Mouse (Mus musculus) midbrain, embryonic 12.5 days (tissue): ENCODE data around the gene Micu1. TPM values are rescaled to one million over a fixed set of nuclear protein-coding genes. Genes with fewer than 3 reads are reported as not detected.

Experiments
- ATAC-seq: fragments of 200-750 bp; cut with Nextera tagmentation; 2 replicates; pipeline ENCODE4 v1.8.0; 2017; ENCODE audit warnings: low read depth, moderate TSS enrichment, moderate library complexity; ENCODE audit not compliant: low FRiP score
- H3K27ac ChIP-seq: fragments of 300-500 bp; sonication (generic); replicated peaks from 2 replicates; pipeline ENCODE4 v1.5.1; 2016; ENCODE audit warnings: mild to moderate bottlenecking
- H3K27me3 ChIP-seq: fragments of 300-500 bp; sonication (generic); 2 replicates; pipeline ENCODE4 v1.6.1; 2016; ENCODE audit warnings: mild to moderate bottlenecking
- H3K36me3 ChIP-seq: fragments of 300-500 bp; sonication (generic); 2 replicates; pipeline ENCODE4 v1.6.1; 2016
- H3K4me1 ChIP-seq: fragments of 300-500 bp; sonication (generic); 2 replicates; pipeline ENCODE4 v1.6.1; 2016
- H3K4me2 ChIP-seq: fragments of 300-500 bp; sonication (generic); replicated peaks from 2 replicates; pipeline ENCODE4 v1.6.1; 2016; ENCODE audit warnings: mild to moderate bottlenecking, moderate library complexity
- H3K4me3 ChIP-seq: fragments of 300-500 bp; sonication (generic); 2 replicates; pipeline ENCODE4 v1.5.1; 2016; ENCODE audit warnings: mild to moderate bottlenecking
- H3K9ac ChIP-seq: fragments of 300-500 bp; sonication (generic); replicated peaks from 2 replicates; pipeline ENCODE4 v1.6.1; 2016; ENCODE audit warnings: mild to moderate bottlenecking, moderate library complexity
- H3K9me3 ChIP-seq: fragments of 300-500 bp; sonication (generic); 2 replicates; pipeline ENCODE4 v1.6.1; 2016; ENCODE audit warnings: mild to moderate bottlenecking
- WGBS: fragments of 180-500 bp; shearing (Covaris S2); methylation state at CpG from one replicate; pipeline ENCODE4 v1.1.7; 2016; 5-methylcytosine and 5-hydroxymethylcytosine counted together
- polyA plus RNA-seq: library from polyadenylated mRNA; unstranded; fragments of >200 nt; fragmentation: Nextera tagmentation; extraction: Ambion mirVana; gene quantifications from 2 replicates; pipeline ENCODE4 v1.2.1, GENCODE M21; 2016

Micu1 gene
- polyA plus RNA-seq, 1 experiment from 2014 or later: 75.3 TPM

DNA sequence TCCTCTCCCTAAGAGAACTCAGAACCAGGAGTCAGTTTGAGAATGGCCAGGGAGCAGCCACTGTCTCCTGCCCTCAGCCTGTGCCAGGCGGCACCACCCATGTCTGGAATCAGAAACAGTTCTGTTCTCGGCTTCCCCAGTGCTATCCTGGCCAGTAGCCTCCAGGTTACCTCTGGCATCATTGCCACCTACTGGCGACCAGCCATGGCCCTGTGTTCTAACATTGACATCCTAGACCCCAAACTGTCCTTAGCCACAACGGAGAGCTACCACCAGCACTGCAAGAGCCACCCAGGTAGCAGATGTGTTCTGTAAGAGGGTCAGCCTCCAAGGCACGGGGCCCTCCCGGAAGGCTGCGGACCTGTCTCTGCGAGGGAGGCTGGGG lies 200.3 kb downstream of the Micu1 start:
- no peak for ATAC-seq
- H3K9me3 ChIP-seq: no peaks in the 10 kb centered on the region
- H3K4me3 ChIP-seq: no peak overlapping the region
- no peaks in the 10 kb centered on the region for H3K36me3 ChIP-seq
- H3K27ac ChIP-seq: peak overlapping the region; percentile 49; the same call in 1 of the 2 replicates
- no peak overlapping the region for H3K9ac ChIP-seq
- no peak overlapping the region for H3K4me2 ChIP-seq
- WGBS: 76% methylated on average over 8 of the region's 8 CpGs
- H3K4me1 ChIP-seq: peaks cover 61% of the 10 kb centered on the region
- no peaks in the 10 kb centered on the region for H3K27me3 ChIP-seq

DNA sequence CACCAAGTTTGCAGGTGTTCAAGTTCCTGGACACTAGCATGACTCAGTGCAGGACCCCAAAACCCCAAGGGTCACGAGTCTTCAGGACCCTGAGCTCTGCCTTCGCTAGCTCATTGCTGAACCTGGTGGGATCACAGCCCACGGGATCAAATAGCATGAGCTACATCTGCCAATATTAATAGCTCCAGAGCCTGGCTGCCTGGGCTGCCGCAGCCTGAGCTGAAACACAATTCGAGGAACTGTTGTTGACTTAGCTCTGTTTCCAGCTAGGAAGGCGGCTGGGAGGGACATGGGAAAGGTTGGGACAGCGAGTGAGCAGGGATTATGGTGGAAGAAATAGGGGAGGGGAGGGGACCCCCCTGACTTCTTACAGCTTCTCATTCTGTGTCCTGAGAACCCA lies 200.9 kb downstream of the Micu1 start:
- Histone ChIP-seq H3K4me3 (no peak overlapping the region), H3K4me1 (peaks cover 61% of the 10 kb centered on the region), H3K27me3 (no peaks in the 10 kb centered on the region; the same call in 1 of the 2 replicates), H3K9me3 (no peaks in the 10 kb centered on the region), H3K27ac (peak overlapping the region; percentile 49), H3K36me3 (no peaks in the 10 kb centered on the region), H3K9ac (0 out of 2 replicates have a peak overlapping the region, but pooled peaks have one; percentile 2), H3K4me2 (no peak overlapping the region)
- 50% methylated on average over 7 of the region's 7 CpGs for WGBS
- ATAC-seq: no peak

DNA sequence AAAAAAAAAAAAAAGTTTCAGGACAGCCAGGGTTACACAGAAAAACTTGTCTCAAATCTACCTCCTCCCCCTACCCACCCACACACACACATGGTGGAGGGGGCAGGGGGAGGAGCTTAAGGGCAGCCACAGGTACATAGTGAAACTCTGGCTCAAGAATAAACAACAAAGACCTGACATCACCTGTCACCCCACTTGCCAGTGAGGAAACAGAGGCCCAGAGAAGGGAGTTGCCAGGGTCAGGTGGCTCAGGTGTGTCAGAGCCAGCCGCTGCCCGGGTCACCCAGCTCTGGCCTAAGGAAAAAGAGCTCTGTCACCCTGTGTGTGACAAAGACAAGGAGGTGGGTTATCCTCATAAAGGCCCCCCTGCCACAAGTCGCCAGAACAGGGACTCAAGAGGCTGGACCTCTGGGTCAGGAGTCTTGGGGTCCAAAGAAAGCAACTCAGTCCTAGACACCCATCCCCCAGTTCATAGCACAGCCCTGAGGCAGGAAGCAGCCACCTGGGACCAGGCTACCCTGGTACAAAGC lies 204.9 kb downstream of the Micu1 start:
- Histone ChIP-seq H3K36me3 (no peaks in the 10 kb centered on the region), H3K9me3 (no peaks in the 10 kb centered on the region), H3K4me2 (no peak overlapping the region), H3K4me1 (peaks cover 55% of the 10 kb centered on the region), H3K9ac (no peak overlapping the region), H3K4me3 (no peak overlapping the region), H3K27me3 (peaks cover 8% of the 10 kb centered on the region), H3K27ac (no peak overlapping the region)
- WGBS: 57% methylated on average over 3 of the region's 3 CpGs
- ATAC-seq: no peak

DNA sequence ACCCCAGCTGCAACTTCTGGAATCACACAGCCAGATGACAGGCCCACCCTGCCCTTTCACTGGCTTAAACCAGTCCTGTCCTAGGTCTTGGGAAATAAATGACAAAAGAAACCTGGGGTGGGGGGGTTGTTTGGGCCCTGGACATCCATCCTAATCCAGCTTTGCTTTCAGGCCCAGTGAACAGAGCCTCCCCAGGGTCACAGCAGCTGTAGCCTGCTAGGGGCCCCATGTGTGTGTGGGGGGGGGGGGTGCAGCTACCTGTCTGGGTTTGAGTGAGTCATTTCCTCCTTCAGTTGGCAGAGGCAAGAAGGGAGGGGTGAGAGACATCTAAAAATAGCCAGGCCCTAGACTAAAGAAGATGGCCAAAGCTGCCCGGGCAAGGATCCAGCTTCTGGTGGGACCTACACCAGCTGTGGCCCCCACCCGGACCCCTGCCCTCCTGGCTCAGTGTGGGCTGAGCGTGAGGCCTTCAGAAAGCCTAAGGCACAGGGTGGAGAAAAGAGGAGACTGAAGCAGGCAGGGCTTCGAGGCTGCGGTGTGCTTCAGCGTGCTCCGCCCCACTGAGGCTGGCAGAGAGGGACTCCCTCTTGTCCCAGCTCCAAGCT lies 205.5 kb downstream of the Micu1 start:
- Histone ChIP-seq H3K27ac (0 out of 2 replicates have a peak overlapping the region, but pooled peaks have one; percentile 39), H3K36me3 (no peaks in the 10 kb centered on the region), H3K9ac (no peak overlapping the region), H3K27me3 (peaks cover 14% of the 10 kb centered on the region), H3K9me3 (no peaks in the 10 kb centered on the region), H3K4me2 (no peak overlapping the region), H3K4me3 (no peak overlapping the region), H3K4me1 (peaks cover 48% of the 10 kb centered on the region)
- WGBS: 43% methylated on average over 7 of the region's 7 CpGs
- ATAC-seq: peak; percentile 9; the same call in 1 of the 2 replicates

DNA sequence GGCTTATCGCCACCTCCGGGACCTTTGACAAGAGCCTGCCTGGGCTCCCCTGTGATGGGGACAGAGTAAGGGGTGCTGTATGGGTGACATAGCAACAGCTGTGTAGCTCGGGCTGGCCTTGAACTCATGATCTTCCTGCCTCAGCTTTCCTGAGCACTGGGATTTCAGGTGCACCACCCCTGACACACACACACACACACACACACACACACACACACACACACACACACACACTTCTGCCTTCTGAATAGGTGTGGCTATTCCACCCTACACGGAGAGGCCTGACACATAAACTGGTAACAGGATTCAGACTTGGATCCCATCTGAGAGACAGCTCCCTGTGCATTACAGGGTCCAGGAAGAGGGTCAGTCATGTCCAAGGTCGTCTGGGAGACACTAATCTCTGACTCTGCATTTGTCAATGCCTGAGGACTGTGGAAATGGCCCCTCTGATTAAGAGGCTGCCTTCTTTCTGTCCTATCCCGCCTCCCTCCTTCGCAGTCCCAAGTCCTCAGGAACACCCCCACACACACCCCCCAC lies 206.6 kb downstream of the Micu1 start:
- WGBS: 49% methylated on average over 7 of the region's 7 CpGs
- Histone ChIP-seq H3K4me1 (peaks cover 39% of the 10 kb centered on the region), H3K27me3 (peaks cover 14% of the 10 kb centered on the region), H3K9me3 (no peaks in the 10 kb centered on the region), H3K4me3 (no peak overlapping the region), H3K9ac (no peak overlapping the region), H3K36me3 (no peaks in the 10 kb centered on the region), H3K27ac (peak overlapping the region; percentile 56; the same call in 1 of the 2 replicates), H3K4me2 (no peak overlapping the region)
- no peak for ATAC-seq

DNA sequence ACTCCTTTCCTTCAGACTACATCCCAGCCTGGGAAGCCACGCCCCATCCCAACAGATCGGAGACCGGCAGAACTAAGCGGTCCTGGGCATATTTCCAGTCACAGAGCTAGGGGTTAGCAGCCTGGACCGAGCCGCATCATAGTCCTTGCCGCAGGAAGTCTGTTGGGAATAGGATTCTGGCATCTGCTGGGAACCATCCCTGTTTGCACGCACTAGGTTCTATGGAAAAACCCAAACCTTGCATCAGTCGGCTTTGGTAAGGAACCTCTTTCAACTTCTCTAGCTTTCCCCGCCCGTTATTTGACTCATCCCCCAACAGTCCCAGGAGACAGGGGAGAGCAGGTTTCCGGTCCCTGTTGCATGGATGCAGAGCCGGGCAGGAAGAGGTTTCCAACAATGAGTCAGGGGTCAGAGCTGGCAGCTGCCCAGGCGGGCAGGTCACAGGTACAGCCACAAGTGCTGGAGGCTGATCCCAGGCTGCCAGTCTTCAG lies 207.1 kb downstream of the Micu1 start:
- H3K4me1 ChIP-seq: peaks cover 39% of the 10 kb centered on the region

DNA sequence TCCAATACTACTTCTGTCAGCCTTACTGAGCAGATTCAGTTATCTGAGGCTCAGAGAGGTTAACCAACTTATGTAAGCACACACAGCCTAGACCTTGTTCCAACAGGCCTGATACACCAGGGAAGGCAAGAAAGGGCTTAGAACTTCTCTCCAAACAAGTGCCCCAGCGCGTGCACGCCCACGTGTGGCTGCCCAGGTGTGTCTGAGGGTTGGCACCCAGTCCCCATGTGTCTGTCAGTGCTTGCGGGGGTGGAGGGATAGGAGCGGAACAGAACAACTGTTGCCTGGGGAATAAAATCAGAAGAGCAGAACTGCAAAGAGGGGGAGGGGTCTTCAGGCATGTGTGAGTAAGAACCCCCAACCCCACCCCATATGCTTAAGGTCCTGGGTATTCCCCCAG lies 208.8 kb downstream of the Micu1 start:
- Histone ChIP-seq H3K27ac (0 out of 2 replicates have a peak overlapping the region, but pooled peaks have one; percentile 31), H3K4me2 (peak overlapping the region; percentile 40), H3K36me3 (no peaks in the 10 kb centered on the region), H3K4me1 (peaks cover 42% of the 10 kb centered on the region), H3K27me3 (peaks cover 14% of the 10 kb centered on the region), H3K4me3 (no peak overlapping the region), H3K9me3 (no peaks in the 10 kb centered on the region), H3K9ac (no peak overlapping the region)
- 28% methylated on average over 6 of the region's 6 CpGs for WGBS
- ATAC-seq: no peak; the same call in 1 of the 2 replicates

More for the DNA sequence above, 207.1 kb downstream of the Micu1 start:
- H3K36me3 ChIP-seq: no peaks in the 10 kb centered on the region
- H3K27me3 ChIP-seq: peaks cover 14% of the 10 kb centered on the region
- no peaks in the 10 kb centered on the region for H3K9me3 ChIP-seq
- ATAC-seq: no peak
- 0 out of 2 replicates have a peak overlapping the region, but pooled peaks have one; percentile 24 for H3K4me2 ChIP-seq
- H3K27ac ChIP-seq: peak overlapping the region; percentile 56
- H3K9ac ChIP-seq: no peak overlapping the region
- WGBS: 11% methylated on average over 14 of the region's 14 CpGs
- no peak overlapping the region for H3K4me3 ChIP-seq

DNA sequence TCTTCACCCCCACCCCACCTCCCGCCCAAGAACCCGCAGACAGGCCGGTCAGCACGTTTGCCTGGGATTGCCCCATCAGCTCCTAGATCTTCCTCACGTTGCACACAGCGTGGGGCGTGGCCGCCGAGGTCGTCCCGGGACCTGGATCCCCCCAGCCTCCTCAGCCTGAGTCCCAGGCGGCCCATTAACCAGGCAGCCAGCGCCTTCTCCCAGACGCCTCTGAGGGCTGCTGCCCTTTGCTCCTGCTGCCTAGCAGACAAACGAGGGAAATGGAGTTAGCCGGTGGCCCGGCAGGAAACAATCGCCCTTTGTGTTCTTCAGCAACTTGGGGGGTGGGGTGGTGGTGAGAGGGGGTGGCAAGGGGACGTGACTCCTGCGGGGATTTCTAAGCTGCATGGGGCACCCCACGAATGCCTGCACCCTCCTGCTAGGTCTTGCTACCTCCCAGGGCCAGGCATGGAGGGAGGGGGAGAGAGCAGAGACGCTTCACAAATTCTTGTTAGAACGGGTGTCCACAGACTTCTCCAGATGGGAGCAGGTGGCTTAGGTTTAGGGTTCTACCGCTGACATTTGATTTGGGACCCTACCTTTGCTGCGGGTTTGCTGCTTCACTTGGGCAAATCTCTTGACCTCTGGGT lies 209.4 kb downstream of the Micu1 start:
- peaks cover 48% of the 10 kb centered on the region for H3K4me1 ChIP-seq
- ATAC-seq: peak; percentile 54
- H3K4me2 ChIP-seq: peak overlapping the region; percentile 40
- peak overlapping the region; percentile 46; the same call in 1 of the 2 replicates for H3K9ac ChIP-seq
- H3K27me3 ChIP-seq: peaks cover 14% of the 10 kb centered on the region
- no peaks in the 10 kb centered on the region for H3K9me3 ChIP-seq
- 3% methylated on average over 25 of the region's 25 CpGs for WGBS
- no peak overlapping the region for H3K4me3 ChIP-seq
- peak overlapping the region; percentile 31; the same call in 1 of the 2 replicates for H3K27ac ChIP-seq
- no peaks in the 10 kb centered on the region for H3K36me3 ChIP-seq

Other genes starting within 250 kb of the Micu1 start
- gene Gm10322, start 86.4 kb upstream of the Micu1 start, polyA plus RNA-seq: not detected in 2 replicates
- 17.4 and 21.1 TPM in 2 replicates for gene Mcu, start 85.8 kb upstream of the Micu1 start, polyA plus RNA-seq
- 22.5 and 22.7 TPM in 2 replicates for gene Dnajb12, start 177.1 kb downstream of the Micu1 start, polyA plus RNA-seq
- 47.6 and 51.6 TPM in 2 replicates for gene Ddit4, start 249.4 kb downstream of the Micu1 start, polyA plus RNA-seq